Mouse (Mus musculus): ENCODE measurements around the gene Slc8a2. TPM values are rescaled to one million over a fixed set of nuclear protein-coding genes. Genes with fewer than 3 reads are reported as not detected.

Slc8a2 gene
- polyA plus RNA-seq, 1 experiment, result not detected

DNA sequence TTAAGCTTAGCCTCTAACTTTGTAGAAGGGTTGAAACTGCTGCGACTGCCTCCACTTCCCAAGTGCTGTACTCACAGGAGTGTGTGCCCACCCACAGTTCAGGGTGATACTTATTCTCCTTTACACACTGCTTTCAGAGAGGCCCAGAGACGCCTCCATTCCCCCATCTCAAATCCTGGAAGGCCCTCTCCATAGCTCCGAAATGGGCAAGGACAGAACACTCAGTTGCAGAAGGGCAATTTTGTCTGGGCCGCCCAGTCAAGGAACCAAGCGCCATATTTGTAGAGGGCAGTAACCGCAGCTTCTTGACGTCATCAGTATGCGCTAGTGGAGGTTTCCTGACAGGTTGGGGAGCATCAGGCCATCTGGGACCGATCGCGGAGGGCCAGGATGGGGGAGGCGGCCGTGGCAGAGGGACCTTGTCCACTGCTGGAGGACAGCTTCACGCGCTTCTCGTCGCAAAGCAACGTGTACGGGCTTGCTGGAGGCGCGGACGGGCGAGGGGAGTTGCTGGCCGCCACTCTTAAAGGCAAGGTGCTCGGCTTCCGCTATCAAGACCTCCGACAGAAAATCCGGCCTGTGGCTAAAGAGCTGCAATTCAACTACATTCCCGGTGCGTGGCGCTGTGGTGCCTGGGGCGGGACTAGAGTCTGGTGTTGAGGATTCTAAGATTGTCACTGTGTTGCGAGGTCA, 9.9 kb upstream of the Slc8a2 start, which contains the start of gene Kptn:
Gene Kptn (plus strand): TSS at position 327 of the 693 bp plus-strand sequence.
- H3K9me3 ChIP-seq, result no peaks in the 10 kb centered on the region
- H3K27me3 ChIP-seq (replicated peaks), result no peaks in the 10 kb centered on the region
- no peak for TF ChIP-seq GATA1 (IDR thresholded peaks at IDR 0.05; ENCODE audit: borderline replicate concordance, low read length)
- TF ChIP-seq FLI1 (IDR thresholded peaks at IDR 0.05; ENCODE audit: low read length), result no peak
- H3K4me3 ChIP-seq (replicated peaks), result peak within 1 kb of the TSS; percentile 96
- peaks cover 18% of the 10 kb centered on the region for H3K4me1 ChIP-seq
- peaks cover 58% of the 10 kb centered on the region for H3K36me3 ChIP-seq (replicated peaks; ENCODE audit: low read length)

DNA sequence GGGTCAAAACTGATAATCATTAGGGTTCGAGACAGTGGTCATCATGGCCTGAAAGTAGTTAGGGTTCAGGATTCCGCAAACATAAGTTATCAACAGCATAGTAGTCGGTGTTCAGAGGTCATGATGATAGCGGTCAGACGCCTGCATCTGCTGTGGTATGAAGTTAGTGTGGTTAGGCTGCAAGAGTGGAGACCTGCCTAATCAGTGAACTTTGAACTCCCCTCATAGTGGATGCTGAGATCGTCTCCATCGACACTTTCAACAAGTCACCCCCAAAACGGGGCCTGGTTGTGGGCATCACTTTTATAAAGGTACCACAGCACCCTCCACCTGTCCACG, 9.4 kb upstream of the Slc8a2 start:
- Histone ChIP-seq H3K27me3 (replicated peaks) (no peaks in the 10 kb centered on the region), H3K36me3 (replicated peaks; ENCODE audit: low read length) (peaks cover 57% of the 10 kb centered on the region), H3K9me3 (no peaks in the 10 kb centered on the region), H3K4me3 (replicated peaks) (peak overlapping the region; percentile 96), H3K4me1 (peaks cover 18% of the 10 kb centered on the region)
- TF ChIP-seq FLI1 (IDR thresholded peaks at IDR 0.05; ENCODE audit: low read length), result no peak
- no peak for TF ChIP-seq GATA1 (IDR thresholded peaks at IDR 0.05; ENCODE audit: borderline replicate concordance, low read length)

DNA sequence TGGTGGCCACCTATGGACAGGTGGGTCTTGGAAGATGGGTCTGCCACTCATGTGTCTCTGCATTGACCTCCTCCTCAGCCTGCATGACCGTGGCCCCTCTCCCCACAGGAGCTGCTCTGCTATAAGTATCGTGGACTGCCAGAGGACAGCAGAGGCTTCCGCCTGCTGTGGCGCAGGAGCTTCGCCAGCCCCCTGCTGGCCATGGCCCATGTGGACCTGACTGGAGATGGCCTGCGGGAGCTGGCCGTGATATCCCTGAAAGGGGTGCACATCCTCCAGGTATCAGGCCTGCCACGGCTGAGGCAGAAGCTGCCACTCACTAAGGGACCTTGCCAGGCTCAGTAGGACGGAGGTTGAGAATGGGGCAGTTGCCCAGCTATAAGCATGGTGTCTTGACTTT, 3.8 kb upstream of the Slc8a2 start:
- Histone ChIP-seq H3K4me1 (peaks cover 18% of the 10 kb centered on the region), H3K9me3 (no peaks in the 10 kb centered on the region), H3K4me3 (replicated peaks) (no peak overlapping the region), H3K27me3 (replicated peaks) (peaks cover 21% of the 10 kb centered on the region), H3K36me3 (replicated peaks; ENCODE audit: low read length) (peaks cover 42% of the 10 kb centered on the region)
- TF ChIP-seq FLI1 (IDR thresholded peaks at IDR 0.05; ENCODE audit: low read length) (no peak), GATA1 (IDR thresholded peaks at IDR 0.05; ENCODE audit: borderline replicate concordance, low read length) (no peak)

DNA sequence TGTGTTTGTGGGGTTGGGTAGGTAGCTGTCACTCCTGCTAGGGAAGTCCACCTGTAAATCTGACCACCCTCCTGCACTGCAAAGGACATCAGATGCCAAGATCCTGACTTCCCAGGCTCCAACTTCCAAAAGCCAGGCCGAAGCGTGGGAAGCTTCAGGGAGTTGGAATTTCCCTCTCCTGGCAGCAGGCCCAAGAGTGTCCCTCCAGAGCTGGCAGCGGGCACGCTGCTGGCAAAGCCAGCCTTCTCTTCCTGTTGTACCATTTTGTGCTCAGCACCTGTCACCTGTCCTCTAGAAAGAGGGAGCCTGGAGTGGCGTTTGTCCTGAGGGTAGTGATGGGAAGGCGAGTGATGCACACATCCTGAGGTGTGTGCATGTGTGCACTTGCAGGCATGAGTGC, 1.3 kb upstream of the Slc8a2 start:
- H3K27me3 ChIP-seq (replicated peaks), result peaks cover 45% of the 10 kb centered on the region
- H3K36me3 ChIP-seq (replicated peaks; ENCODE audit: low read length), result peaks cover 37% of the 10 kb centered on the region
- H3K4me1 ChIP-seq, result peaks cover 20% of the 10 kb centered on the region
- H3K4me3 ChIP-seq (replicated peaks), result no peak overlapping the region
- no peaks in the 10 kb centered on the region for H3K9me3 ChIP-seq
- TF ChIP-seq GATA1 (IDR thresholded peaks at IDR 0.05; ENCODE audit: borderline replicate concordance, low read length), result no peak
- no peak for TF ChIP-seq FLI1 (IDR thresholded peaks at IDR 0.05; ENCODE audit: low read length)

DNA sequence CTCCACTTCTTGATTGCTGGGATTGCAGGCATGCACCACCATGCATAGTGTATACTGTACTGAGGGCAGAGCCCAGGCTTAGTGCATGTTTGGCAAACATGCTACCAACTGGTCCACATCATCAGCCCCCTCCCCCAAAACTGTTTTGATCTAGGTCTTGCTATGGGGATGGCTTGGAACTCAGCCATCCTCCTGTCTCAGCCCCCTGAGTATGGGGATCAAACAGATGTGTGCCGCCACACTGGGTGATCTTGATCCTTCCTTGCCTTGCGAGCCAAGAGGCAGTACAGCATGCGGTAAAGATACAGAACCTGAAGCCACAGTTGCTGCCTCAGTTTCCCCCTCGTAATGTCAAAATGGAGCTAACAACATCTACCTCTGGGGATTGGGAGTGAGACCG, 727 bp upstream of the Slc8a2 start:
- Histone ChIP-seq H3K4me3 (replicated peaks) (no peak overlapping the region), H3K4me1 (peaks cover 20% of the 10 kb centered on the region), H3K9me3 (no peaks in the 10 kb centered on the region), H3K36me3 (replicated peaks; ENCODE audit: low read length) (peaks cover 31% of the 10 kb centered on the region), H3K27me3 (replicated peaks) (peaks cover 51% of the 10 kb centered on the region)
- TF ChIP-seq GATA1 (IDR thresholded peaks at IDR 0.05; ENCODE audit: borderline replicate concordance, low read length) (no peak), FLI1 (IDR thresholded peaks at IDR 0.05; ENCODE audit: low read length) (no peak)

DNA sequence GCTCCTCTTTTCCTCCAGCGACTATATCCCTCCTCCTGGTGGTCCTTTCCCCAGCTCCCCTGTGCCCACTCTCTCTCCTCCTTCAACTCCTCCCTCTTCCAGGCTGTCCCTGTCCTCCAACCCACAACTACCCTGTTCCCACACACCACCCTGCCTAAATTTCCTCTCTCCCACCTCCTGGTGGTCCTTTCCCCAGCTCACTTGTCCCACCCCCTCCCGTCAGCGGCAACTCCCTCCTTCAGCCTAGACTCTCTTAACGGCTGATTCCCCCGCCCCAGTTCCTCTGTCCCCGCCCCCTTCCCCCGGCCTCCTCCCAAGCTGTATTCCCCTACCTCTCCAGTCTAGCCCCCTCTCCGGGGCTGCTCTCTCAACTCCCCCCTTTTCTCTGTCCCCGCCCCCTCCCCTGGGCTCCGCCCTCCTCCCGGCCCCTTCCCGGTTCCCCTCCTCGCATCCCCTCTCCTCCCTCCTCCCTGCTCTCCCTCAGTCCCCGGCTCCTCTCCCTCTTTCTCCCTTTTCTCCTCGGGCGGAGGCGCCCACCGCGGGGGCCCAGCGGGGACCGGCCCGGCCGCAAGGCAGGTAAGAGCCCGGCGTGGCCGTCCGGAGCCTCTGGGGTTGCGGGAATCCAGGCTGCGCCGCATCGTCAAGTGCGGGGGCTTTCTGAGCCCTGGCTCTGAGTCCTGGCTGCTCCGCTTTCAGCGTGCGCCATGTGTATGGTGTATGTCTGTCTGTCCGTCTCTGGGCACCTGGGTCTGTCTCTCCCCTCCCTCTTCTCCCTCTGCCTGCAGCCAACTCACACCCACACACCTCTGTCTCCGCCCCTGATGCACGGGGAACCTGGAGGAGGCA, 443 bp downstream of the Slc8a2 start:
- TF ChIP-seq FLI1 (IDR thresholded peaks at IDR 0.05; ENCODE audit: low read length), result no peak
- TF ChIP-seq GATA1 (IDR thresholded peaks at IDR 0.05; ENCODE audit: borderline replicate concordance, low read length), result no peak
- Histone ChIP-seq H3K36me3 (replicated peaks; ENCODE audit: low read length) (peaks cover 19% of the 10 kb centered on the region), H3K27me3 (replicated peaks) (peaks cover 63% of the 10 kb centered on the region), H3K4me3 (replicated peaks) (peak overlapping the region; percentile 81), H3K9me3 (no peaks in the 10 kb centered on the region), H3K4me1 (peaks cover 20% of the 10 kb centered on the region)

DNA sequence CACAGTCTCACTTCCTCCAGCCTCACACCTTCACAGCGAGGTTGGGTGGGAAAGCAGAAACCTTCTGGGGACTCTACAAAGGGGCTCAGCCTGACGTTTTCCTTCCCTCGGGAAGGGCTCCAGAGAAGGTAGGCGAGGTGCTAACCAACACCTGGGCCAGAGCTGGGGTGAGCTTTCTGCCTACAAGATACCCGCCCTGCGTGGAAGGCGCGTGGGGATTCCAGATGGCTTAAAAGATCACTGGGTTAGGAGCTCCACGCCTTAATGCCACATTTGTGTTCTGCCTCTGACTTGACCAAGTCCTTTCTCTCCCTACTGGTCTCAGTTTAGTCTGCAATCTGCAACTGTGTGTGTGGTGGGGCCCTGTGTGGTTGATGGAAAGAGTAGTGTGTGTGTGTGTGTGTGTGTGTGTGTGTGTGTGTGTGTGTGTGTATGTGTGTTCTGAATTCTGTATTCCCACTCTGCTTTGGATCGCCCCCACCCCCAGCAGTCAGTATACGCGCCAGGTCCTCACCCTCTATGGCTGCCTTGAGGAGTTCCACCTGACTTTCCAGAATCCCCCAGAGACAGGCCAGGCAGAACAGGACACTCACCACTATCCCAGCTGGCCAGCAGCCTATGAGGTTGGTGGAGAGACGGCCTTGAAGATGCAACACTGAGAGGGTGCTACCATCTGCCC, 1.5 kb downstream of the Slc8a2 start:
- Histone ChIP-seq H3K36me3 (replicated peaks; ENCODE audit: low read length) (peaks cover 10% of the 10 kb centered on the region), H3K4me3 (replicated peaks) (no peak overlapping the region), H3K4me1 (peaks cover 20% of the 10 kb centered on the region), H3K27me3 (replicated peaks) (peaks cover 66% of the 10 kb centered on the region), H3K9me3 (no peaks in the 10 kb centered on the region)
- TF ChIP-seq GATA1 (IDR thresholded peaks at IDR 0.05; ENCODE audit: borderline replicate concordance, low read length) (no peak), FLI1 (IDR thresholded peaks at IDR 0.05; ENCODE audit: low read length) (no peak)

DNA sequence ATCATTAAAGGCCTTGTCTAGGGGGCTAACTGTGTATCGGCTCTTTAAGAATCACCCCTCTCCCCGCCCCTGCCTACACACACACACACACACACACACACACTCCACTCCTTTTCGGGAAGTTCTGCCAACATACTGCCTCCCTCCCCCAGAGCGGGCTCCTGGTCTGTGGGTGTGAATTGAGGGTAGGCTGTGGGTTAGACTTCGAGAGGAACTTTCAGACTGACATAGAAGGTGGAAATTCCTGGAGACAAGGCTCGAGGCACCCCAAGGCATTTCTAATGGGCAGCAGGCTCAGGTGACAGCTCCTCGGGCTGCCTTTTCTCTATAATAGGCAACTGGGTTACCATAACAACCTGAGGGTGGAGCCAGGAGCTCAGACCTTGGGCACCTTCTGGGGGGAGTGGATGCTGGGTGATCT, 2.5 kb downstream of the Slc8a2 start:
- no peaks in the 10 kb centered on the region for H3K9me3 ChIP-seq
- TF ChIP-seq GATA1 (IDR thresholded peaks at IDR 0.05; ENCODE audit: borderline replicate concordance, low read length) (no peak), FLI1 (IDR thresholded peaks at IDR 0.05; ENCODE audit: low read length) (no peak)
- H3K27me3 ChIP-seq (replicated peaks), result peaks cover 68% of the 10 kb centered on the region
- no peak overlapping the region for H3K4me3 ChIP-seq (replicated peaks)
- H3K36me3 ChIP-seq (replicated peaks; ENCODE audit: low read length), result peaks cover 6% of the 10 kb centered on the region
- H3K4me1 ChIP-seq, result peaks cover 20% of the 10 kb centered on the region

DNA sequence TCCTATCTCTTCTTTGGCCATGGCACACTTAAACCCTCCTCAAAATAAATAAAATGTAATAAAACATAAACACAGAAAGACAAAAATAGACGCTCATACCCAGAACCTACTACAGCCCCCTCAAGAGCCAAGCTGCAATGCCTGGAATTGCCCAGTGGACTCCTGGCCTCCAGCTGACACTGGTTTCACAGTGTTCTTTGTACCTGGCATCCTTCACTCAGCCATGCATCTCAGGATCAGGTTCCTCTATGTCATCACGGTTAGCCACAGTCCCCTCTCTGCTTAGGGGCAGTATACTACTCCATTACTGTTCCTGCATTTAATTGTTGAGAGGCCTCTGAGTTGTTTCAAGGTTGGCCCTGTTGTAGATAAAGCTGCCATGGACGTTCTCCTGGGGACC, 3.3 kb downstream of the Slc8a2 start:
- no peaks in the 10 kb centered on the region for H3K36me3 ChIP-seq (replicated peaks; ENCODE audit: low read length)
- H3K9me3 ChIP-seq, result no peaks in the 10 kb centered on the region
- peaks cover 20% of the 10 kb centered on the region for H3K4me1 ChIP-seq
- H3K27me3 ChIP-seq (replicated peaks), result peaks cover 71% of the 10 kb centered on the region
- no peak overlapping the region for H3K4me3 ChIP-seq (replicated peaks)
- no peak for TF ChIP-seq GATA1 (IDR thresholded peaks at IDR 0.05; ENCODE audit: borderline replicate concordance, low read length)
- TF ChIP-seq FLI1 (IDR thresholded peaks at IDR 0.05; ENCODE audit: low read length), result no peak
